Mouse (Mus musculus): ENCODE measurements around the gene Il4. TPM values are rescaled to one million over a fixed set of nuclear protein-coding genes. Genes with fewer than 3 reads are reported as not detected.

Il4 gene
- polyA plus RNA-seq, 1 experiment, result not detected

DNA sequence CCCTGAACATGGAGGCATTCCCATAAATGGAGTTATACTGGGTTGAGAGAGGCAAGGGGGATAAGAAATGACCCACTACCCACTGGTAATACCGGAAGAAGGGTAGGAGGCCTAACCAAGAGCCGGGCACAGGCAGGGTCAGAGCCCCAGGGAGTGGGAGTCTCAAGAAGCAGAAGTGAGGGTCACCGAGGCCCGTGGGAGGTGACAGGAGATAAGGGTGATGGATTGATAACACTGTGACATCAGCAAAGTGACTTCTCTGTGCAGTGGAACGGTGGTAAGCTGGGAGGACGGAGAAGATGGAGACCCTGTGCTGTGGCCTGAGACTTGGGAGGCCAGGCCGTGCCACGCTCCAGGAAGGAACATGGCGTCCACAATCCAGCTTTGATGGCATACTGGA is 5.1 kb upstream of the Il4 start:
- no peak overlapping the region for H3K27ac ChIP-seq (ENCODE audit: control insufficient read depth, insufficient read depth, low read depth, low read length)
- H3K4me1 ChIP-seq (ENCODE audit: control insufficient read depth, insufficient read depth, low read length), result no peaks in the 10 kb centered on the region
- H3K36me3 ChIP-seq (ENCODE audit: control insufficient read depth, insufficient read depth, low read length), result no peaks in the 10 kb centered on the region
- no peak overlapping the region for H3K4me3 ChIP-seq (ENCODE audit: control insufficient read depth, low read depth, low read length)
- no peaks in the 10 kb centered on the region for H3K27me3 ChIP-seq (ENCODE audit: control insufficient read depth, insufficient read depth, low read length)
- TF ChIP-seq CTCF (IDR thresholded peaks at IDR 0.05; ENCODE audit: control insufficient read depth, insufficient read depth, insufficient replicate concordance, low read depth, low read length) (no peak), POLR2A (IDR thresholded peaks at IDR 0.05; ENCODE audit: control insufficient read depth, low read depth, low read length) (no peak)

DNA sequence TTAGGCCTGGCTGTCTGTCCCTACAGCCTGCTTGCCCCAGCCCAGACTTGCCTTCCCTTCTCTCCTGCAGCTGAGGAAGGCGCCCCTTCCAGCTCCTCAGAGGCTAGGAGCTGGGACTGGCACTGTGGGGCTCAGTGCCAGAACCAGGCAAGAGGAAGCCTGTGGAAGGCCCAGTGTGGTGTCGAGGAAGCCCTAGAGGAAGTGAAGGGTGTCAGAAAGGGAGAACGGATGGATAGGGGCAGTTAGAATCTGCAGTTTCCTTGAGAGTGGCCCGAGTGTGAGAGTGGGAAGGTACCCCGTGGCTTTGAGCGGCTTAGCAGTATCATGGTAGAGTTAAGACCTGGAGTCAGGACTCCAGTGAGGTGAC is 4.0 kb upstream of the Il4 start:
- H3K36me3 ChIP-seq (ENCODE audit: control insufficient read depth, insufficient read depth, low read length), result no peaks in the 10 kb centered on the region
- no peak overlapping the region for H3K27ac ChIP-seq (ENCODE audit: control insufficient read depth, insufficient read depth, low read depth, low read length)
- H3K4me1 ChIP-seq (ENCODE audit: control insufficient read depth, insufficient read depth, low read length), result no peaks in the 10 kb centered on the region
- no peaks in the 10 kb centered on the region for H3K27me3 ChIP-seq (ENCODE audit: control insufficient read depth, insufficient read depth, low read length)
- no peak overlapping the region for H3K4me3 ChIP-seq (ENCODE audit: control insufficient read depth, low read depth, low read length)
- TF ChIP-seq CTCF (IDR thresholded peaks at IDR 0.05; ENCODE audit: control insufficient read depth, insufficient read depth, insufficient replicate concordance, low read depth, low read length) (no peak), POLR2A (IDR thresholded peaks at IDR 0.05; ENCODE audit: control insufficient read depth, low read depth, low read length) (no peak)

DNA sequence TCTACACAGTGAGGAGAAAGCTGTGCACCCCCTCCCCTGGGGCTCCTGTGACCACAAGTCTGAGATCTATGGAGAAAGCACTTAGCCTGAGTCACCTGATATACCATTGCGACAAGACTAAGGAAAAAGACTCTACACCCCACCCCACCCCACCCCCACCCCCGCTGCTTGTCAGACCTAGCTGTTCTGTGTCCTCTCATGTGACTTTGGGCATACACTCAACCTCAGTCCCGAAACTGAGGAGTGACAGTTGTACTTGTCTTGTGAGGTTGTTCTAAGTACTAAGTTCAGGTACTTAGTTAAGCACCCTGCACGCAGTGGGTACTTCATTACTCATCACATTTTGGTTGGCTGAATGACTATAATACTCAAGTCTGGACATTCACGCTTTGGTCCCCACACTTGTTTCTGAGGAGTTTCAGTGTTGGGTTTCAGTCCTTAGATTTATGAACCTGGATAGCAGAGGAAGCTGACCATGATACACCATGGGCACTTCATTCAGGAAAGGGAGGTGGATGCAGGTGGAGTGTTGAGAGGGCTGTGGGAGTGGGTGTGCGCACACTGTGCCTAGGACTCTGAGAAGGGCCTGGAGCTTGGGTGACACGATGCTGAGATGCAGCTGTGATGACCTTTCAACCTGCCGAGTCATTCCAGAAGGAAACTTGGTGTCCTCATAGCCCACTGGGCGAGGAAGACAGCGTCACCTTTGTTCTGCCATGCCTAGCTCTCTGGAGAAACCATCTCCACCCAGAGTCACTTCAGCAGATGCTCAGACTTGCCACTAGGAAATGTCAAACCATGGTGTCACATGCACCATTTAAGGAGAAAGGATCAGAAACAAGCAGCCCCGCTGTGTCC is 3.3 kb upstream of the Il4 start:
- TF ChIP-seq CTCF (IDR thresholded peaks at IDR 0.05; ENCODE audit: control insufficient read depth, insufficient read depth, insufficient replicate concordance, low read depth, low read length), result no peak
- Histone ChIP-seq H3K4me3 (ENCODE audit: control insufficient read depth, low read depth, low read length) (no peak overlapping the region), H3K27me3 (ENCODE audit: control insufficient read depth, insufficient read depth, low read length) (no peaks in the 10 kb centered on the region), H3K4me1 (ENCODE audit: control insufficient read depth, insufficient read depth, low read length) (no peaks in the 10 kb centered on the region), H3K27ac (ENCODE audit: control insufficient read depth, insufficient read depth, low read depth, low read length) (no peak overlapping the region), H3K36me3 (ENCODE audit: control insufficient read depth, insufficient read depth, low read length) (no peaks in the 10 kb centered on the region)

DNA sequence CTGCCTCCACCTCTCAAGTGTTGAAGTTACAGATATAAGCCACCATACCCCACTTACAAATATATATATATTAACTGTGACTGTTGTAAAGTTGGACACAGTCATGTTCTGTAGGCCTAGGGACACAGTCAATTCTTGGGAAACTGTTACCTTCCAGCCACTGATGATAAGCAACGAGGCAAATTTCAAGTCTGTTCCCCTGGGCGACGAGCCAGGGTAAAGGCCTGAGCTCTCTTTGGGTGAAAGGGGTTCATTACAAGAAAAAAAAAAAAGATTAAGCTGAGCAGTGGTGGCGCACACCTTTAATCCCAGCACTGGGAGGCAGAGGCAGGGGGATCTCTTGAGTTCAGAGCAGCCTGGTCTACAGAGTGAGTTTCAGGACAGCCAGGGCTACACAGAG is 1.6 kb upstream of the Il4 start:
- Histone ChIP-seq H3K27me3 (ENCODE audit: control insufficient read depth, insufficient read depth, low read length) (no peaks in the 10 kb centered on the region), H3K27ac (ENCODE audit: control insufficient read depth, insufficient read depth, low read depth, low read length) (no peak overlapping the region), H3K36me3 (ENCODE audit: control insufficient read depth, insufficient read depth, low read length) (no peaks in the 10 kb centered on the region), H3K4me1 (ENCODE audit: control insufficient read depth, insufficient read depth, low read length) (no peaks in the 10 kb centered on the region), H3K4me3 (ENCODE audit: control insufficient read depth, low read depth, low read length) (no peak overlapping the region)
- TF ChIP-seq POLR2A (IDR thresholded peaks at IDR 0.05; ENCODE audit: control insufficient read depth, low read depth, low read length) (no peak), CTCF (IDR thresholded peaks at IDR 0.05; ENCODE audit: control insufficient read depth, insufficient read depth, insufficient replicate concordance, low read depth, low read length) (no peak)

DNA sequence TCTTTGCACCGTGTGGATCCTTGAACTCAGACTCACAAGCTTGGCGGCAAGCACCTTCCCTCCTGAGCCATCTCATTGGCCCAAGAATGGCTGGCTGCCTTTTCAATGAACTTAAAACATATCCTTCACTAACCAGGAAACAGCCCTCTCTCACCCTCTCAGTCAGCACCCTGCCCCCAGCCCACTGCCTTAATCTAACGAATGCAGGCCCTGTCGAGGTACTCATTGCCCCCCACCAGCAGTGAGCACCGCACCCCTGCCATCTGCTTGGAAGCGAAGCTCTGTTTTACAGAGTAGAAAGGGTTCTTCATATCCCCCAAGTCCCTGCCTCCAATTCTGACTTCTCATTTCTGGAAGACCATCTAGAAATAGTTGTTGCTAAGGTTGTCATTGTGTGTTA is 959 bp upstream of the Il4 start:
- Histone ChIP-seq H3K27ac (ENCODE audit: control insufficient read depth, insufficient read depth, low read depth, low read length) (no peak overlapping the region), H3K4me1 (ENCODE audit: control insufficient read depth, insufficient read depth, low read length) (no peaks in the 10 kb centered on the region), H3K4me3 (ENCODE audit: control insufficient read depth, low read depth, low read length) (no peak overlapping the region), H3K27me3 (ENCODE audit: control insufficient read depth, insufficient read depth, low read length) (no peaks in the 10 kb centered on the region), H3K36me3 (ENCODE audit: control insufficient read depth, insufficient read depth, low read length) (no peaks in the 10 kb centered on the region)
- no peak for TF ChIP-seq POLR2A (IDR thresholded peaks at IDR 0.05; ENCODE audit: control insufficient read depth, low read depth, low read length)
- TF ChIP-seq CTCF (IDR thresholded peaks at IDR 0.05; ENCODE audit: control insufficient read depth, insufficient read depth, insufficient replicate concordance, low read depth, low read length), result no peak

DNA sequence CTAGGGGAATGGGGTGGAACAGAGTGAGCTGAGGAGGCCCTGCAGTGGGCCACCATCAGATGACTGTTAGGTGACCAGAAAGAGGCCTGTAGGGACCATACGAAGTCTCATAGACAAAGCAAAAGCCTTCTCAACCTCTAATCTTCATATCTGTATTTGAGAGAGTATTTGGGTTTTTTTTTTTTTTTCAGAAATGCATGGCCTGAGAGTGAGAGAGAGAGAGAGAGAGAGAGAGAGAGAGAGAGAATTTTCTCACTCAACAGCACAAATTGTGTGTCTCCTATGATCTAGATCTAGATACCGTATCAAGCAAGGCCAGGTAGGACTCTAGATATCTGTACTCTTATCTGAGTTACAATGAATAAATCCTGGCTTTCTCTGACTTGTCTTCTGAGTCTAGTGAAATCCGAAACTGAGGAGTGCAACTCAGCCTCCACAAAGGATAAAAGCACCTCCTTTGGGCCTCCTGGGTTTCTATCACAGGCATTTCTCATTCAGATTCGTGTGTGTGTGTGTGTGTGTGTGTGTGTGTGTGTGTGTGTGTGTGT is 833 bp downstream of the Il4 start:
- no peaks in the 10 kb centered on the region for H3K36me3 ChIP-seq (ENCODE audit: control insufficient read depth, insufficient read depth, low read length)
- no peaks in the 10 kb centered on the region for H3K27me3 ChIP-seq (ENCODE audit: control insufficient read depth, insufficient read depth, low read length)
- TF ChIP-seq POLR2A (IDR thresholded peaks at IDR 0.05; ENCODE audit: control insufficient read depth, low read depth, low read length) (no peak), CTCF (IDR thresholded peaks at IDR 0.05; ENCODE audit: control insufficient read depth, insufficient read depth, insufficient replicate concordance, low read depth, low read length) (no peak)
- no peaks in the 10 kb centered on the region for H3K4me1 ChIP-seq (ENCODE audit: control insufficient read depth, insufficient read depth, low read length)
- H3K4me3 ChIP-seq (ENCODE audit: control insufficient read depth, low read depth, low read length), result no peak overlapping the region
- H3K27ac ChIP-seq (ENCODE audit: control insufficient read depth, insufficient read depth, low read depth, low read length), result no peak overlapping the region

DNA sequence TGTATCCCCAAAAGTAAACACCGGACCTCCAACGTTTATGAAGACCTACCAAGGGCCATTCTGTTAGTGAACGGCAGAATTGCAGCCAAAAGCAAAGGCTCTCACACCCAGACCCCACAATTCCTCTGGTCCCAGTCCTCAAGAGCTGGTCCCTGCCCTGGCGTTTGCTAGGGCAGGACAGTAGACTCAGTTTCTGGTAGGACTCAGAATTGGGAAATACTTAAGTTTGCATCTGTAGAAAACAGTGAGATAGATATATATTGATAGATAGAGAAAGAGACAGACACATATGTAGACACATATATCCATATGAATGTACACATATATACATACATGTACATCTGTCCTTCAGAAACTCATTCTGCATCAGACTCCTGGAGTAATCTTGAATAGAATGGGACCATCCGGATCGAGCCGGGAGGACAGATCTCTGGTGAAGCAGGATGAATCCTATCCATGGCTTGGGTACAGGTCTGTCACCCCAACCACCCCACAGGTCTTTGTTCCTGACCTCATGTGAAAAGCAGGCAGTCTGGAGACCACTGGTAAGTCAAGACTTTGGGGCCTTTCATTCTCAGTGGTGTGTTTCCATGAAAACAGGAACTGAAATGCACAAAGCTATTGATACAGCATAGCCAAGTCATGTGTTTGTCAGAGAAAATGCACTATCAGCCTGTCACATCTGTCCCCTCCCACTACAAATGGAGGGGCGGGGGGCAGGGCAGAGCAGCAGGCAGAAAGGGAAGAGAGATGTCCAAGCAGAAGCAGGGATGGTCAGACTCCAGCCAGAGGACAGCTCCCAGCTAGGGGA is 1.5 kb downstream of the Il4 start:
- Histone ChIP-seq H3K4me1 (ENCODE audit: control insufficient read depth, insufficient read depth, low read length) (no peaks in the 10 kb centered on the region), H3K27ac (ENCODE audit: control insufficient read depth, insufficient read depth, low read depth, low read length) (no peak overlapping the region), H3K36me3 (ENCODE audit: control insufficient read depth, insufficient read depth, low read length) (no peaks in the 10 kb centered on the region), H3K4me3 (ENCODE audit: control insufficient read depth, low read depth, low read length) (no peak overlapping the region), H3K27me3 (ENCODE audit: control insufficient read depth, insufficient read depth, low read length) (no peaks in the 10 kb centered on the region)
- TF ChIP-seq CTCF (IDR thresholded peaks at IDR 0.05; ENCODE audit: control insufficient read depth, insufficient read depth, insufficient replicate concordance, low read depth, low read length) (no peak), POLR2A (IDR thresholded peaks at IDR 0.05; ENCODE audit: control insufficient read depth, low read depth, low read length) (no peak)

All from testis, adult 2 months (tissue).